Mouse (Mus musculus): ENCODE data around the gene Ptpn3.
A peak's percentile ranks its signal among the peaks of the same experiment; 100 is the strongest.

Gene Ptpn3

DNA sequence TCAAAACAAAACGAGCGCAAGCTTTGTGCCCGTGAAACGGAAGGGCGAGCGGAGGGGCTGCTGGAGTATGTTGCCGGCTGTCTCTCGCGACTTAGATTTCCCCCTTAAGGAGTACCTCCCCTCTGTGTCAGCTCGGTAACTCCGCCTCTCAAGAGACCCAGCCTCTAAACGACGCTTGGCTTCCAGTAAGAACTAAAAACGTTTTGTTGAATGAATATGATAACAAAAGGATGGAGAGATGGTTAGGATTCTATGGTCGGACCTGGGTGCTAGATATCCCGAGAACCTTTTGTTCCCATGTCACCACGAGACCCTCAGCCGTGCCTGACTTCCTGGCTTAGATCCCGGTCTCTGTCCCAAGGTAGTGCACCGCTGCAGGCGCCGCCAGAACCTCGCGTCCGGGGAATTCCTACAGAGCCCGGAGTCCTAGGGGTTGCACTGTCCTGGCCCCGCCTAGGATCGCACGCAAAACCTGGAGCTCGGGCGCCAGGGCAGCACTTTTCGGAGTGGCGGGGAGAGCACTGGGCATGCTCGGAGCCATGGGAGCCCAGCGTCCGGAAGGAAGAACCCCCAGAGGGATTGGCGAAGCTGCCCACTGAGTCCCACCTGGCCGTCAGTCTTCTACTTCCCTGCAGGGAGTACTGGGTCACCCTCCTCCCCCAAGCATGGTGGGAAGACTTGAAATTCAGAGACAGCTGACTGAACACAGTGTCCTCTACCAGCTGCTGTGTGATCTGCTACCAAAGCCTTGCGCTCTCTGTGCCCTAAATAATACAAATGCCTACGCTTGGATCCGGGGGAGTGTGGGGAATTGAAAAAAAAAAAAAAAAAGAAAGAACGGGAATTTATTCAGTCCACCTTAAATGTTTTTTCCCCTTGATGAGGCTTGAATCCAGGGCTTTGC, at the start of gene Ptpn3:
Gene Ptpn3, minus strand, starts transcription at position 428 of the 904 bp plus-strand sequence.
- DNase-seq (ENCODE audit: low spot score) = peak; percentile 21

DNA sequence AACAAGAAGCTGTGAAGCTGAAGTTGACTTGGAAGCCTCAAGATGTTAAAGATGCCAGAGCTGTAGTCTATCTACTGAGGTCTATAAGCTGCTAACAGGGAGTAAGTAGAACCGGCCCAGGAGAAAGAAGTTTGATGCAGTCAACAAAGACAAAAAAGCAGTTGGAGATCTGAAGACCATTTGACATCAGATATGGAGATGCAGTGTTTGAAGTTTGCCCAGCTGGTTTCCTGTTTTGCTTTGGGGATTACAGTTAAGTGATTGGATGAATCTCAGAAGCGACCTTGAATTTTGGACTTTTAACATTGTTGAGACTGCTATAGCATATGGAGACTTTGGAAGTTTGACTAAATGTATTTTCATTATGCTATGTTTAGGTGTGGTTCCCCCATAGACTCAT, 48.9 kb upstream of the Ptpn3 start:
- DNase-seq (ENCODE audit: low spot score) = no peak

- DNase-seq (ENCODE audit: low spot score) = no peak
These were observed 42.4 kb upstream of the Ptpn3 start for GRCm38 (mm10) chr4:57343996-57344395.

DNA sequence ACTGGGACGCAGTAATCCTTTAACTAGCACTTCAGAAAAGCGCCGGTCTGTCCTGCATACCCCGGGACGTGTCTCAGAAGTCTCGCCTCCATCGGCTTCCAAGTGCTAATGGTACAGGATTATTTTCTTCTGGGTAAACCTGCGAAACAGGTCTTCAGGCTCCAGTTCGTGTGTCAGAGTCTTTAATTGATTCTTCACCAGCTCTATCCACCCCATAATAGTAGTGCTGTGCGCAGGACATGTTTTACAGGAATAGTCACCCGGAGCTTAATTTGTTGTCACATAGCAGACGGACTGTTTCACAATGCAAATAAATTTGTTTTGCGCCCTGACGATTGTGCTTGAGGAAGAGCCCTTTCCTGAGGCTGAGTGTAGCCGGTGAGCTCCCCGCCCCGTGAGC, 37.3 kb upstream of the Ptpn3 start:
- DNase-seq (ENCODE audit: low spot score) = no peak

- DNase-seq (ENCODE audit: low spot score) = no peak
These were observed 36.4 kb upstream of the Ptpn3 start for GRCm38 (mm10) chr4:57338061-57338460.

DNA sequence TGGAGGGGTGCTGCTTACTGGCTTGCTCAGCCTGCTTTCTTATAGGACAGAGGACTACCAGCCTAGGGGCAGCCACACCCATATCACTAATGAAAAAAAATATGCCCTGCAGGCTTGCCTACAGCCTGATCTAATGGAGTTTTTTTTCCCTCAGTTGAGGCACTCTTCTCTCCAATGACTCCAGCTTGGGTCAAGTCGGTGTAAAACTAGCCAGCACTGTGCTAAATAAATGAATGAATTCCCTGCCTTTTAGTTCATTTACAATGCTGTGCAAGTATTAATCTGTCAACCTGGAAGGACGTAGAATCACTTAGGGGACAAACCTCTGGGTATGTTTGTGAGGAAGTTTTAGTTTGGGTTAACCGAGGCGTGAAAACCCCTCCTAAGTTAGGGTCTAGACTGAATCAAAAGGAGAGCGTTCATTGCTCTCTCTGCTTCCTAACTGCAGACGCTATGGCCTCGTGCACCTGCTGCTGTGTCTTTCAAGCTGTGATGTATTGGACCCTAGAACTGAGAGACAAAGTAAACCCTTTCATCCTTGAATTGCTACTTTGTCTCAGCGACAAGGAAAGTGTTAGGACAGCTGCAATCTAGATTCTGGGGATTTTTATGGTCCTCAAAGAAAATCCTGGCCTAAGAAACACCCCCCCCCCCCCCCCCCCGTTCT, 33.5 kb upstream of the Ptpn3 start:
- no peak for DNase-seq (ENCODE audit: low spot score)

DNA sequence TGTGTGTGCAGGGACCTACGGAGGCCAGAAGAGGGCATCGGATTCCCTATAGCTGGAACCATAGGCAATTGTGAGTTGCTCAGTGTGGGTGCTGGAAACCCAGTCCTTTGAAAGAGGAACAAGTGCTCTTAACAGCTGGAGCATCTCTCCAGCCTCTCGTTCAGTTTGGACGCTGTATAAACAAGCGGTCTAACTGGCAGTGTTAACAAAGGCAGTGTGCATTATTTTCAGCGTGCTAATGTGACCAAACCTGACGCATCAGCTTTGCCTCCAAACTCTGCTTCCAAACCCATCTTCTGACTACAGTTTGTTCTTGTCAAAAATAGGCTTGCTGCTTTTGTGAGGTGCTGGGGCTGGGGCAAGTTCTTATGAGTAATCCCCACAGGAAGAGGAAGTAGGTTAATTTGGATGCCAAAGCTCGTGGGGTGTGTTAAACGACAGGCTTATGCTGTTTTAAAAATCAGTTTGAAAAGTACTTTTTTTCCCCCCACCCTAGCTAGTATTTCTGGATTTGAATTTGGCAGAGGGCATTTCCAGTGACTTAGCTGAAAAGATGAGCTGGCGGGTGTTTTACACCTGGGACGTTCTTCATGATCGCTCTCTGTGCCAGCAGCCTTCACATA, 32.4 kb upstream of the Ptpn3 start:
- DNase-seq (ENCODE audit: low spot score) = no peak

DNA sequence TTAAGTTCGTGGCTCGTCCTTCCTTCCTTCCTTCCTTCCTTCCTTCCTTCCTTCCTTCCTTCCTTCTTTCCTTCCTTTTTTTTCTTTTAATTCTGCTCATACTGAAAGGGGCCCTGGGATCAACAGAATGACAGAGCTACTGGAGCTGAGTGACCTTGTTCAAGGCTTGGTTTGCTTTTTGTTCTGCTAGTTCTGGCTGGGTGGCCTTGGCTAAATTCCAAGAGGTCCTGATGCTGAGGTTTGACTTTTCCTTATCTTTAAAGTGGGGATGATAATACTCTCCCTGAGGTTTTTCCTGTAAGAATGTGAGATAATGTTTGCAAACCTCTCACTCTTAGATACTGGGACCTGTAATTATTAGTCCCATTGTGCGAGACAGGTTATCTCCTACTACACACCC, 30.9 kb upstream of the Ptpn3 start:
- no peak for DNase-seq (ENCODE audit: low spot score)

- DNase-seq (ENCODE audit: low spot score) = no peak
These were observed 19.1 kb upstream of the Ptpn3 start for GRCm38 (mm10) chr4:57320606-57321327.

GRCm38 (mm10) chr4:57318525-57319212, 17.0 kb upstream of the Ptpn3 start:
- DNase-seq (ENCODE audit: low spot score) = no peak

- DNase-seq (ENCODE audit: low spot score) = no peak
These were observed 10.9 kb upstream of the Ptpn3 start for GRCm38 (mm10) chr4:57312256-57313166.

GRCm38 (mm10) chr4:57311750-57312149, 10.1 kb upstream of the Ptpn3 start:
- no peak for DNase-seq (ENCODE audit: low spot score)

DNA sequence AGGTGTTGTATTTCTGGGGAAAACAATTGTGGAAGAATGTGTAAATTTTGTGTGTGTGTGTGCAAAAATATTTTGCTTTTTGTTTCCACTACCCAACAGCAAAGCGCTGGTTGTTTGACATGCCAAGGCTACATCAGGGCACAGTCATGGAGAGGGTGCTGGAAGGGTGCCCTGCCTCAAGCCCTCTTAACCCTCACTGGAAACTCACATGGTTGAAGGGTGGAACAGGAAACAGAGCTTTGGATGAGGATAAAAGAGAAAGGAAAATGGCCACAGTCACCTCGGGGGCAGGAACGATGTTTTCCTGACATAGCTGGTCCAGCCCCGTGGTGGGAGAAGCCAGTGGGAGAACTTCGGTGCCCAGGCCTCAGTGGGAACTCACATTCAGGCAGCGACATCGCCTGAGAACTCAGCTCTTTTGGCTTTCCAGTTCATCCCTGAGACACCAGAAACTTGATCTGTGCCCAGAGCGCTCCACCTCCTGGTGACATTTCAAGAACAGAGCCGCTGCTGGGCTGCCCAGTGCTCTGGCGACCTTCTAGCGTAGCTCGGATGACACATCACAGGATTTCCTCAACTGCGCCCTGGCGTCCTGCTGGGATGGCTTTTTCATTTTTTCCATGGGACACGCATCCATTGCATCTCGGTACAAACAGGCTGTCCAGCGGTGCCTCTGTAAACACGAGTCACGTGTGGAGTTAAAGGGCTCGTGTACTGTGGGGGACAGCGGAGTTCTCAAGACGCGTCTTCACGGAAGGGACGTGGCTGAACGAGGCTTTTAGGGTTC, 6.8 kb upstream of the Ptpn3 start:
- DNase-seq (ENCODE audit: low spot score) = no peak

- no peak for DNase-seq (ENCODE audit: low spot score)
These were observed 6.1 kb upstream of the Ptpn3 start for GRCm38 (mm10) chr4:57307747-57308146.

- no peak for DNase-seq (ENCODE audit: low spot score)
These were observed 4.6 kb upstream of the Ptpn3 start for GRCm38 (mm10) chr4:57306260-57306659.

GRCm38 (mm10) chr4:57305644-57306043, 4.0 kb upstream of the Ptpn3 start:
- DNase-seq (ENCODE audit: low spot score) = no peak

- no peak for DNase-seq (ENCODE audit: low spot score)
These were observed 898 bp downstream of the Ptpn3 start for GRCm38 (mm10) chr4:57300469-57301409.

- peak; percentile 13 for DNase-seq (ENCODE audit: low spot score)
These were observed 1.8 kb downstream of the Ptpn3 start for GRCm38 (mm10) chr4:57299701-57300468.
